Mouse (Mus musculus) forebrain, embryonic 11.5 days (tissue): ENCODE measurements around the gene Lcn8. TPM values are rescaled to one million over a fixed set of nuclear protein-coding genes. Genes with fewer than 3 reads are reported as not detected.
A peak's percentile ranks its signal among the peaks of the same experiment; 100 is the strongest.

ENCODE experiments used
- ATAC-seq: fragments of 200-750 bp; cut with Nextera tagmentation; replicated peaks from 2 replicates; pipeline ENCODE4 v1.8.0; 2017; ENCODE audit warnings: moderate TSS enrichment; ENCODE audit not compliant: low FRiP score
- DNase-seq: peaks from one replicate; pipeline ENCODE4 v3.0.0-alpha.2; 2017; ENCODE audit warnings: low spot score
- H3K27ac ChIP-seq: fragments of 300-500 bp; sonication (generic); 2 replicates; pipeline ENCODE4 v1.5.1; 2014; ENCODE audit warnings: low read depth, low read length
- H3K27me3 ChIP-seq: fragments of 300-500 bp; sonication (generic); 2 replicates; pipeline ENCODE4 v1.6.1; 2014; ENCODE audit warnings: mild to moderate bottlenecking, low read length, mixed read lengths; ENCODE audit not compliant: control insufficient read depth, insufficient read depth
- H3K36me3 ChIP-seq: fragments of 300-500 bp; sonication (generic); 2 replicates; pipeline ENCODE4 v1.6.1; 2014; ENCODE audit warnings: mild to moderate bottlenecking, low read length, moderate library complexity, mixed read lengths; ENCODE audit not compliant: control insufficient read depth, insufficient read depth
- H3K4me1 ChIP-seq: fragments of 300-500 bp; sonication (generic); replicated peaks from 2 replicates; pipeline ENCODE4 v1.6.1; 2014; ENCODE audit warnings: low read length, mixed read lengths; ENCODE audit not compliant: control insufficient read depth, insufficient read depth
- H3K4me2 ChIP-seq: fragments of 300-500 bp; sonication (generic); 2 replicates; pipeline ENCODE4 v1.6.1; 2014; ENCODE audit warnings: low read depth, mild to moderate bottlenecking, low read length, moderate library complexity, mixed read lengths; ENCODE audit not compliant: severe bottlenecking
- H3K4me3 ChIP-seq: fragments of 300-500 bp; sonication (generic); 2 replicates; pipeline ENCODE4 v1.5.1; 2014; ENCODE audit warnings: low read depth, low read length
- H3K9ac ChIP-seq: fragments of 300-500 bp; sonication (generic); 2 replicates; pipeline ENCODE4 v1.6.1; 2014; ENCODE audit warnings: low read length
- H3K9me3 ChIP-seq: fragments of 300-500 bp; sonication (generic); 2 replicates; pipeline ENCODE4 v1.6.1; 2016; ENCODE audit warnings: low read length, mixed read lengths; ENCODE audit not compliant: control insufficient read depth
- WGBS: fragments of 180-500 bp; shearing (Covaris S2); extraction: QIAGEN DNeasy Blood & Tissue Kit; methylation state at CpG from one replicate; pipeline ENCODE4 v1.1.7; 2014; 5-methylcytosine and 5-hydroxymethylcytosine counted together
- polyA plus RNA-seq: library from polyadenylated mRNA; unstranded; fragments of >200 nt; fragmentation: Nextera tagmentation; extraction: Ambion mirVana; gene quantifications from 2 replicates; pipeline ENCODE4 v1.2.1, GENCODE M21; 2014

Lcn8 gene
- not detected in 2 replicates for polyA plus RNA-seq

GRCm38 (mm10) chr2:25652902-25653301 lies at the start of gene Lcn8:
TSS of gene Lcn8 (plus strand) at chr2:25653120.
- no peak for ATAC-seq
- no peak within 1 kb of the TSS for H3K4me2 ChIP-seq
- whole genome bisulfite sequencing = 64% methylated on average over 2 of the region's 2 CpGs

GRCm38 (mm10) chr2:25607761-25608622 lies 44.9 kb upstream of the Lcn8 start, which contains the start of gene Rabl6:
TSS of gene Rabl6 (minus strand) at chr2:25608521.
- Histone ChIP-seq H3K36me3 (no peaks in the 10 kb centered on the region), H3K9me3 (no peaks in the 10 kb centered on the region), H3K4me3 (peak within 1 kb of the TSS; percentile 99), H3K4me1 (peaks cover 3% of the 10 kb centered on the region; the same call in 1 of the 2 replicates), H3K9ac (peak within 1 kb of the TSS; percentile 96), H3K27me3 (no peaks in the 10 kb centered on the region; the same call in 1 of the 2 replicates), H3K4me2 (peak within 1 kb of the TSS; percentile 71), H3K27ac (peak within 1 kb of the TSS; percentile 85)
- ATAC-seq (peak; percentile 94), DNase-seq (peak; percentile 91)
- under 1% methylated on average over 80 of the region's 80 CpGs for WGBS

More at GRCm38 (mm10) chr2:25652902-25653301, at the start of gene Lcn8:
- H3K27ac ChIP-seq = no peak within 1 kb of the TSS
- DNase-seq = no peak
- no peaks in the 10 kb centered on the region for H3K36me3 ChIP-seq
- H3K9me3 ChIP-seq = no peaks in the 10 kb centered on the region
- no peak within 1 kb of the TSS for H3K9ac ChIP-seq
- no peaks in the 10 kb centered on the region for H3K4me1 ChIP-seq
- no peak within 1 kb of the TSS for H3K4me3 ChIP-seq
- no peaks in the 10 kb centered on the region for H3K27me3 ChIP-seq

GRCm38 (mm10) chr2:25608671-25609070 lies 44.2 kb upstream of the Lcn8 start:
- DNase-seq (no peak), ATAC-seq (no peak)
- peak overlapping the region; percentile 35; the same call in 1 of the 2 replicates for H3K9ac ChIP-seq
- WGBS = 67% methylated on average over 10 of the region's 10 CpGs
- no peak overlapping the region for H3K27ac ChIP-seq
- H3K4me1 ChIP-seq = peaks cover 3% of the 10 kb centered on the region; the same call in 1 of the 2 replicates
- peak overlapping the region; percentile 99 for H3K4me3 ChIP-seq
- H3K9me3 ChIP-seq = no peaks in the 10 kb centered on the region
- H3K4me2 ChIP-seq = peak overlapping the region; percentile 71
- no peaks in the 10 kb centered on the region for H3K36me3 ChIP-seq
- no peaks in the 10 kb centered on the region; the same call in 1 of the 2 replicates for H3K27me3 ChIP-seq

GRCm38 (mm10) chr2:25616398-25616797 lies 36.5 kb upstream of the Lcn8 start:
- Histone ChIP-seq H3K9ac (no peak overlapping the region), H3K4me3 (no peak overlapping the region), H3K4me2 (no peak overlapping the region), H3K27ac (no peak overlapping the region), H3K9me3 (no peaks in the 10 kb centered on the region), H3K36me3 (no peaks in the 10 kb centered on the region), H3K27me3 (peaks cover 22% of the 10 kb centered on the region), H3K4me1 (no peaks in the 10 kb centered on the region; the same call in 1 of the 2 replicates)
- WGBS = 22% methylated on average over 21 of the region's 22 CpGs
- no peak for DNase-seq
- ATAC-seq = no peak

- no peak within 1 kb of the TSS for H3K4me2 ChIP-seq
- H3K36me3 ChIP-seq = no peaks in the 10 kb centered on the region
- DNase-seq (no peak), ATAC-seq (no peak)
- H3K27ac ChIP-seq = no peak within 1 kb of the TSS
- WGBS = 77% methylated on average over 3 of the region's 3 CpGs
- H3K9me3 ChIP-seq = no peaks in the 10 kb centered on the region
- peaks cover 22% of the 10 kb centered on the region for H3K27me3 ChIP-seq
- no peak within 1 kb of the TSS for H3K9ac ChIP-seq
- no peak within 1 kb of the TSS for H3K4me3 ChIP-seq
- no peaks in the 10 kb centered on the region; the same call in 1 of the 2 replicates for H3K4me1 ChIP-seq
Observed at GRCm38 (mm10) chr2:25617578-25617977, 35.3 kb upstream of the Lcn8 start, which contains the start of gene Ccdc183. TSS of gene Ccdc183 (minus strand) at chr2:25617678.

GRCm38 (mm10) chr2:25620386-25620785 lies 32.5 kb upstream of the Lcn8 start:
- H3K9ac ChIP-seq = no peak overlapping the region
- ATAC-seq (no peak), DNase-seq (no peak)
- no peaks in the 10 kb centered on the region for H3K9me3 ChIP-seq
- WGBS = 85% methylated on average over 6 of the region's 6 CpGs
- no peak overlapping the region for H3K27ac ChIP-seq
- H3K27me3 ChIP-seq = peaks cover 17% of the 10 kb centered on the region
- no peaks in the 10 kb centered on the region for H3K36me3 ChIP-seq
- no peak overlapping the region for H3K4me2 ChIP-seq
- H3K4me1 ChIP-seq = no peaks in the 10 kb centered on the region; the same call in 1 of the 2 replicates
- no peak overlapping the region for H3K4me3 ChIP-seq

GRCm38 (mm10) chr2:25620852-25621228 lies 32.1 kb upstream of the Lcn8 start:
- WGBS = 88% methylated on average over 4 of the region's 4 CpGs
- Histone ChIP-seq H3K27me3 (peaks cover 14% of the 10 kb centered on the region), H3K36me3 (no peaks in the 10 kb centered on the region), H3K9ac (no peak overlapping the region), H3K9me3 (no peaks in the 10 kb centered on the region), H3K27ac (no peak overlapping the region), H3K4me2 (no peak overlapping the region), H3K4me1 (no peaks in the 10 kb centered on the region; the same call in 1 of the 2 replicates), H3K4me3 (no peak overlapping the region)
- ATAC-seq (no peak; the same call in 1 of the 2 replicates), DNase-seq (no peak)

GRCm38 (mm10) chr2:25621229-25622200 lies 31.4 kb upstream of the Lcn8 start, which contains the start of gene Tmem141:
TSS of gene Tmem141 (minus strand) at chr2:25622005.
- Histone ChIP-seq H3K9me3 (no peaks in the 10 kb centered on the region), H3K9ac (peak within 1 kb of the TSS; percentile 62), H3K4me3 (peak within 1 kb of the TSS; percentile 38), H3K4me1 (no peaks in the 10 kb centered on the region; the same call in 1 of the 2 replicates), H3K27me3 (peaks cover 7% of the 10 kb centered on the region), H3K36me3 (no peaks in the 10 kb centered on the region), H3K27ac (no peak within 1 kb of the TSS), H3K4me2 (peak within 1 kb of the TSS; percentile 72)
- WGBS = 5% methylated on average over 34 of the region's 34 CpGs
- peak; percentile 88 for DNase-seq
- ATAC-seq = peak; percentile 92
